Mouse (Mus musculus) MEL (cell line): ENCODE measurements at regions not wholly inside any gene's neighbourhood (a gene's known extent, or its start where the extent isn't known, plus 50 kb on each side); places are given as distances from the start of the nearest gene placed in this dataset.

ENCODE experiments used
- DNase-seq: peaks from one replicate; pipeline ENCODE4 v3.0.0; 2011; ENCODE audit warnings: low read depth, low spot score
- H3K27ac ChIP-seq: 2 replicates; pipeline ENCODE4 v1.5.1; 2012; ENCODE audit warnings: low read depth, mild to moderate bottlenecking, control low read depth, low read length, moderate library complexity; ENCODE audit not compliant: control insufficient read depth
- H3K27me3 ChIP-seq, 2 experiments: fragments of 150-350 bp in 1 of 2; sonication (generic) in 1 of 2; 2 replicates each; pipeline ENCODE4 v1.6.1; 2012; ENCODE audit warnings: low read length in 2 of 2, mild to moderate bottlenecking in 2 of 2, improper control_type of control experiment in 1 of 2, moderate library complexity in 1 of 2; ENCODE audit not compliant: insufficient read depth in 2 of 2, control insufficient read depth in 1 of 2
- H3K36me3 ChIP-seq, 2 experiments: 2 replicates each; pipeline ENCODE4 v1.6.1; 2012 to 2014; ENCODE audit warnings: low read length in 2 of 2, improper control_type of control experiment in 1 of 2, inconsistent platforms in 1 of 2, mild to moderate bottlenecking in 1 of 2; ENCODE audit not compliant: insufficient read depth in 2 of 2, control insufficient read depth in 1 of 2
- H3K4me1 ChIP-seq, 2 experiments: fragments of 150-350 bp in 1 of 2; sonication (generic) in 1 of 2; 2 replicates each; pipeline ENCODE4 v1.6.1; 2012; ENCODE audit warnings: low read length in 2 of 2, improper control_type of control experiment in 1 of 2, mild to moderate bottlenecking in 1 of 2; ENCODE audit not compliant: insufficient read depth in 2 of 2, control insufficient read depth in 1 of 2
- H3K4me3 ChIP-seq, 2 experiments: fragments of 150-350 bp in 1 of 2; sonication (generic) in 1 of 2; 2 replicates each; pipeline ENCODE4 v1.5.1; 2012; ENCODE audit warnings: low read depth in 2 of 2, low read length in 2 of 2, mild to moderate bottlenecking in 2 of 2, moderate library complexity in 2 of 2, control low read depth in 1 of 2, improper control_type of control experiment in 1 of 2; ENCODE audit not compliant: control insufficient read depth in 1 of 2, insufficient read depth in 1 of 2
- H3K79me2 ChIP-seq: 2 replicates; pipeline ENCODE4 v1.6.1; 2012; ENCODE audit warnings: mild to moderate bottlenecking, low read length, moderate library complexity; ENCODE audit not compliant: control insufficient read depth, poor library complexity, insufficient read depth
- H3K9ac ChIP-seq: 2 replicates; pipeline ENCODE4 v1.6.1; 2012; ENCODE audit warnings: low read depth, mild to moderate bottlenecking, control low read depth, low read length, moderate library complexity; ENCODE audit not compliant: control insufficient read depth, poor library complexity, severe bottlenecking
- H3K9me3 ChIP-seq: fragments of 150-350 bp; sonication (generic); replicated peaks from 2 replicates; pipeline ENCODE4 v1.6.1; 2012; ENCODE audit warnings: mild to moderate bottlenecking, low read length, improper control_type of control experiment, moderate library complexity; ENCODE audit not compliant: insufficient read depth
- BHLHE40 ChIP-seq: IDR thresholded peaks from 2 replicates; pipeline ENCODE4 v1.6.1; 2012; ENCODE audit warnings: low read depth, mild to moderate bottlenecking, inconsistent platforms, low read length, improper control_type of control experiment, borderline replicate concordance
- CHD2 ChIP-seq: IDR thresholded peaks from 2 replicates; pipeline ENCODE4 v1.6.1; 2011; ENCODE audit warnings: low read length, improper control_type of control experiment
- CTCF ChIP-seq, 3 experiments: IDR thresholded peaks in 2 of 3; conservative IDR thresholded peaks in 1 of 3; 2 replicates each; pipeline ENCODE4 v1.5.1; 2011 to 2012; ENCODE audit warnings: low read length in 3 of 3, low read depth in 2 of 3, mild to moderate bottlenecking in 2 of 3, improper control_type of control experiment in 1 of 3, inconsistent platforms in 1 of 3, mixed read lengths in 1 of 3, moderate library complexity in 1 of 3; ENCODE audit not compliant: control insufficient read depth in 1 of 3, insufficient read depth in 1 of 3, poor library complexity in 1 of 3, severe bottlenecking in 1 of 3
- EP300 ChIP-seq, 2 experiments: IDR thresholded peaks; 2 replicates each; pipeline ENCODE4 v1.6.1; 2011; ENCODE audit warnings: improper control_type of control experiment in 2 of 2, low read length in 2 of 2, low read depth in 1 of 2, mild to moderate bottlenecking in 1 of 2
- GATA1 ChIP-seq: IDR thresholded peaks from 2 replicates; pipeline ENCODE4 v1.6.1; 2011; ENCODE audit warnings: low read depth, low read length, improper control_type of control experiment
- JUND ChIP-seq: IDR thresholded peaks from 2 replicates; pipeline ENCODE4 v1.6.1; 2011; ENCODE audit warnings: low read depth, mild to moderate bottlenecking, improper control_type of control experiment, low read length
- MAFK ChIP-seq: IDR thresholded peaks from 2 replicates; pipeline ENCODE4 v1.6.1; 2011; ENCODE audit warnings: low read depth, mild to moderate bottlenecking, low read length, improper control_type of control experiment, borderline replicate concordance
- MAZ ChIP-seq: IDR thresholded peaks from 2 replicates; pipeline ENCODE4 v1.6.1; 2012; ENCODE audit warnings: low read depth, mild to moderate bottlenecking, inconsistent platforms, low read length, improper control_type of control experiment
- MEF2A ChIP-seq: IDR thresholded peaks from 2 replicates; pipeline ENCODE4 v1.6.1; 2014; ENCODE audit warnings: low read depth, mild to moderate bottlenecking, inconsistent platforms, low read length, improper control_type of control experiment; ENCODE audit not compliant: poor library complexity, insufficient replicate concordance, severe bottlenecking; ENCODE audit errors: extremely low read depth
- MXI1 ChIP-seq: IDR thresholded peaks from 2 replicates; pipeline ENCODE4 v1.6.1; 2011; ENCODE audit warnings: mild to moderate bottlenecking, low read depth, low read length, improper control_type of control experiment
- MYC ChIP-seq: IDR thresholded peaks from 2 replicates; pipeline ENCODE4 v1.6.1; 2011; ENCODE audit warnings: low read depth, mild to moderate bottlenecking, low read length, improper control_type of control experiment, moderate library complexity
- NELFE ChIP-seq: IDR thresholded peaks from 2 replicates; pipeline ENCODE4 v1.6.1; 2011; ENCODE audit warnings: low read depth, low read length, improper control_type of control experiment
- NRF1 ChIP-seq: IDR thresholded peaks from 2 replicates; pipeline ENCODE4 v1.6.1; 2014; ENCODE audit warnings: low read depth, mild to moderate bottlenecking, inconsistent platforms, low read length, improper control_type of control experiment, moderate library complexity; ENCODE audit not compliant: poor library complexity, insufficient read depth, severe bottlenecking
- POLR2A ChIP-seq, 2 experiments: IDR thresholded peaks; 2 replicates each; pipeline ENCODE4 v1.6.1; 2011 to 2012; ENCODE audit warnings: low read length in 2 of 2, mild to moderate bottlenecking in 2 of 2, control low read depth in 1 of 2, improper control_type of control experiment in 1 of 2, low read depth in 1 of 2, moderate library complexity in 1 of 2; ENCODE audit not compliant: control insufficient read depth in 1 of 2, insufficient read depth in 1 of 2, poor library complexity in 1 of 2
- POLR2AphosphoS5 ChIP-seq: IDR thresholded peaks from 2 replicates; pipeline ENCODE4 v1.6.1; 2012; ENCODE audit warnings: low read depth, borderline replicate concordance, mild to moderate bottlenecking, inconsistent platforms, low read length, moderate library complexity, mixed read lengths
- RAD21 ChIP-seq: IDR thresholded peaks from 2 replicates; pipeline ENCODE4 v1.6.1; 2011; ENCODE audit warnings: mild to moderate bottlenecking, low read depth, low read length, improper control_type of control experiment
- SIN3A ChIP-seq: IDR thresholded peaks from 2 replicates; pipeline ENCODE4 v1.6.1; 2012; ENCODE audit warnings: low read length, improper control_type of control experiment, inconsistent platforms
- SMC3 ChIP-seq: IDR thresholded peaks from 2 replicates; pipeline ENCODE4 v1.6.1; 2011; ENCODE audit warnings: low read depth, low read length, improper control_type of control experiment
- TAL1 ChIP-seq: IDR thresholded peaks from 2 replicates; pipeline ENCODE4 v1.6.1; 2012; ENCODE audit warnings: mild to moderate bottlenecking, inconsistent platforms, low read length, moderate library complexity, mixed read lengths
- TCF12 ChIP-seq: IDR thresholded peaks from 2 replicates; pipeline ENCODE4 v1.6.1; 2014; ENCODE audit warnings: low read depth, mild to moderate bottlenecking, inconsistent platforms, low read length, improper control_type of control experiment, moderate library complexity
- USF1 ChIP-seq: IDR thresholded peaks from 2 replicates; pipeline ENCODE4 v1.6.1; 2014; ENCODE audit warnings: low read depth, mild to moderate bottlenecking, inconsistent platforms, low read length, improper control_type of control experiment, moderate library complexity
- ZKSCAN1 ChIP-seq: IDR thresholded peaks from 2 replicates; pipeline ENCODE4 v1.6.1; 2012; ENCODE audit warnings: low read depth, mild to moderate bottlenecking, inconsistent platforms, low read length, improper control_type of control experiment, moderate library complexity
- ZMIZ1 ChIP-seq: IDR thresholded peaks from 2 replicates; pipeline ENCODE4 v1.6.1; 2012; ENCODE audit warnings: low read depth, mild to moderate bottlenecking, inconsistent platforms, low read length, improper control_type of control experiment, moderate library complexity
- ZNF384 ChIP-seq: IDR thresholded peaks from 2 replicates; pipeline ENCODE4 v1.6.1; 2012; ENCODE audit warnings: low read depth, mild to moderate bottlenecking, inconsistent platforms, low read length, improper control_type of control experiment

DNA sequence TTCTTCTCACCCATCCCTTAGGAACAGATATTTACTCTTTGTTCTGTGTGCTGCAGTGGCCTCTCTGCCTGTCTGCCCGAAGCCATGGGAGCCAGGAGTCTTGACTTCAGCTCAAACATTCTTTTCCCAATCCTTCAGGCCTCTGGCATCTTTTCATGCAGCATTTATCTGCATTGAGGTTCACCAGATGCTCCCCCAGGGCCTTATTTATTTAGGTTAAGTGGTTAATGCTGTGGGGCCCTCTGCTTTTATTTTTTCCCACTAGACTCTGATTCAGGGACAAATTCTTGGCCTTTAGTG lies 464.2 kb upstream of the Gulo start:
- Histone ChIP-seq H3K27ac (no peak overlapping the region), H3K36me3 (no peaks in the 10 kb centered on the region), H3K4me3 (no peak overlapping the region), H3K79me2 (no peaks in the 10 kb centered on the region), H3K9ac (no peak overlapping the region), H3K4me1 (no peaks in the 10 kb centered on the region), H3K9me3 (no peaks in the 10 kb centered on the region)
- DNase-seq: no peak
- TF ChIP-seq GATA1: no peak
- no peak for TF ChIP-seq RAD21
- no peak for TF ChIP-seq SIN3A
- no peak for TF ChIP-seq MAFK
- TF ChIP-seq USF1: no peak
- TF ChIP-seq MXI1: no peak
- no peak for TF ChIP-seq JUND
- TF ChIP-seq NELFE: no peak
- no peak for TF ChIP-seq MYC
- TF ChIP-seq POLR2A (IDR thresholded peaks at IDR 0.05; ENCODE audit: control insufficient read depth in 1 of 2, insufficient read depth in 1 of 2, low read depth in 1 of 2, low read length in 2 of 2, poor library complexity in 1 of 2): no peak
- no peak for TF ChIP-seq ZKSCAN1
- no peak for TF ChIP-seq EP300 (IDR thresholded peaks at IDR 0.05; ENCODE audit: low read depth in 1 of 2, low read length in 2 of 2)
- TF ChIP-seq MAZ: no peak
- TF ChIP-seq SMC3: no peak
- TF ChIP-seq CTCF (IDR thresholded peaks at IDR 0.05 in 2 of 3, conservative IDR thresholded peaks at IDR 0.05 in 1 of 3; ENCODE audit: control insufficient read depth in 1 of 3, insufficient read depth in 1 of 3, low read depth in 2 of 3, low read length in 3 of 3, poor library complexity in 1 of 3, severe bottlenecking in 1 of 3): no peak
- TF ChIP-seq CHD2: no peak
- no peak for TF ChIP-seq MEF2A
- TF ChIP-seq, all 39 proteins: peak for 0
- H3K27me3 ChIP-seq: peaks cover 0 to 2% of the 10 kb centered on the region in 2 experiments; a peak in 1 of 4 replicates

GRCm38 (mm10) chr14:66472537-66473250 lies 463.7 kb upstream of the Gulo start:
- H3K9me3 ChIP-seq: no peaks in the 10 kb centered on the region
- H3K36me3 ChIP-seq: no peaks in the 10 kb centered on the region
- TF ChIP-seq EP300 (IDR thresholded peaks at IDR 0.05; ENCODE audit: low read depth in 1 of 2, low read length in 2 of 2) (no peak), TAL1 (no peak), NRF1 (no peak), MEF2A (no peak), ZKSCAN1 (no peak), BHLHE40 (no peak), MXI1 (no peak), ZNF384 (no peak), NELFE (no peak), MYC (no peak), ZMIZ1 (no peak), TCF12 (no peak), POLR2AphosphoS5 (no peak)
- TF ChIP-seq, all 39 proteins: peak for 0
- Histone ChIP-seq H3K9ac (no peak overlapping the region), H3K4me1 (no peaks in the 10 kb centered on the region), H3K4me3 (no peak overlapping the region), H3K27ac (no peak overlapping the region), H3K27me3 (peaks cover 0 to 2% of the 10 kb centered on the region in 2 experiments; a peak in 1 of 4 replicates), H3K79me2 (no peaks in the 10 kb centered on the region)
- DNase-seq: no peak
